Mouse (Mus musculus) spleen, postnatal 14 days (tissue): ENCODE measurements around the gene Mapk8ip1.

ENCODE experiments used
- DNase-seq, 2 experiments: peaks; one replicate each; pipeline ENCODE4 v3.0.0; 2021 to 2022; ENCODE audit warnings: low spot score in 2 of 2

The Mapk8ip1 gene

DNA sequence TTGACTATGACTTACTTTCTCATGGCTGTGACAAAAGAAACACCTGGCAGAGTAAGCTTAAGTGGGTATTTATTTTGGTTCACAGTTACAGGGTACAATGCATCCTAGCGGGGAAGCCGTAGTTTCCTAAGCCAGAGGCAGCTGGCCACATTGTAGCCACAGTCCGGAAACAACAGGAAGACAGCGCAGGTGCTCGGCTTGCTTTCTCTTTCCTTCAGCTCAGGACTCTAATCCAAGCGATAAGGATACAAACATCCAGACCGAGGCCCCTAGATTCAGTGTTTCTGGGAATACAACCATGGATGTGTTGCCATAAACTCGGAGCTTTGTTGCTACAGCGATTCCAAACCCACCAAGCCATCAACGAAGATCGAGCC, 27.6 kb downstream of the Mapk8ip1 start:
- no peak for DNase-seq

DNA sequence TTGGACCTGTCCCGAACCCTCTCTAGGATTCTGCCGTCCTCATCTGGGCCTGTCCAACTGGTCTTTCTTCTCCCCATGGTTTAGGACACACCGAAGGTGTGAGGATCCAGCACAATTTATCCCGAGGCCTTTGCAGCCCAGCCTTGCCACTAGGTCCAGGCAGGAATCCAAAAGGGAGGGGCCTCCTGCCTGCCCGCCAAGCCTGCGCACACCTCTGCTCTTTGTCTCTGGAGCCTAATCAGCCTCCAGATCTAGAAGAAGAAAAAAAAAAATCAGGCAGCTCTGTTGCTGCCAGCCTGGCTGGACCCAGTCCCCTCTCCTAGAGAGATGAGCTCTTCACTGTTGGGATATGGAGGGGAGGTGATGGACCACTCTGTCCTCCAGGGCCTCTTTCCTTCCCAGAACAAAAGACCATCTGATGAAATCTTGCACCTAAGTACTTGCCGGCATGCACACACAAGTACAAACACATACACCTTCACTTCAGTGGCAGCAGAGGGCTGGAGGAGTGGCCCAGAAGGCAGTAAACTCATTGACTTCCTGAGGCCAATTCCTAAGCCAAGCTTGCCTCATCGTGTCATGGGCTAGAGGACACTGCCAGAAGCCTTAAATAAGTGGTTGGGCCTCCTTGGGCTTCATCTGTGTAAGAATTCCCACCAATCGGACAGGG, 28.2 kb downstream of the Mapk8ip1 start:
- DNase-seq = no peak

DNA sequence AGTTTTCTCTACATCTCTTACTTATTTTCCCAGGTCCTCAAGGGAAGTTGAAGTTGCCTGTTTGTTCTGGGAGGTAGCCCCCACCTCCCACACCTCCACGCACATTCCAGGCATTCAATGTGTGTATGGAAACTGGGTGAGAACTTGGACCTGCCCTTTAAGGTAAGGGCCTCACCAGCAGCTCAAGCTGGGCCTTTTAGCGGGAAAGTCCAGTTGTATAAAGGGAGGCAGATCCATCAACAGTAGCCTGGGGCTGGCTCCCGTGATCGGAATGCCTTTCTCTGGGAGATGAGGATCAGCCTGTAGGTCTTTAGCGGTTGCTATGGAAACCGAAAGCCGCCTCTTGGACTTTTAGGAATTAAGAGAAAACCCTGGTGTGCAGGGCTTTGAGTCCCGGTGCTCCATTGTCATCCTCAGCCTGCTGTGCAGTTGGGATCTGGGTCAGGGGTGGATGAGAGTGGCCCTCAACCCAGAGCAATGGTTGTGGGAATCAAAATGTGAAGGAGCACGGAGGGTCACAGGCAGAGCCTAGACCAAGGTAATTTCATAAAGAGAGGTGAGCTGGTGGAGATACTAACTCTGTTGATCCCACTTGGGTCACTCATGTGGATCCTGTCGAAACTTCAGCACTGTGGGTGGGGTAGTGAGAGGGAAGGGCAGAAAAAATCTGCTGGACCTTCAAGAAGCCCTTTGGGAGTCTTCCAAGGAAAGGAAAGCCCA, 28.9 kb downstream of the Mapk8ip1 start:
- no peak for DNase-seq

DNA sequence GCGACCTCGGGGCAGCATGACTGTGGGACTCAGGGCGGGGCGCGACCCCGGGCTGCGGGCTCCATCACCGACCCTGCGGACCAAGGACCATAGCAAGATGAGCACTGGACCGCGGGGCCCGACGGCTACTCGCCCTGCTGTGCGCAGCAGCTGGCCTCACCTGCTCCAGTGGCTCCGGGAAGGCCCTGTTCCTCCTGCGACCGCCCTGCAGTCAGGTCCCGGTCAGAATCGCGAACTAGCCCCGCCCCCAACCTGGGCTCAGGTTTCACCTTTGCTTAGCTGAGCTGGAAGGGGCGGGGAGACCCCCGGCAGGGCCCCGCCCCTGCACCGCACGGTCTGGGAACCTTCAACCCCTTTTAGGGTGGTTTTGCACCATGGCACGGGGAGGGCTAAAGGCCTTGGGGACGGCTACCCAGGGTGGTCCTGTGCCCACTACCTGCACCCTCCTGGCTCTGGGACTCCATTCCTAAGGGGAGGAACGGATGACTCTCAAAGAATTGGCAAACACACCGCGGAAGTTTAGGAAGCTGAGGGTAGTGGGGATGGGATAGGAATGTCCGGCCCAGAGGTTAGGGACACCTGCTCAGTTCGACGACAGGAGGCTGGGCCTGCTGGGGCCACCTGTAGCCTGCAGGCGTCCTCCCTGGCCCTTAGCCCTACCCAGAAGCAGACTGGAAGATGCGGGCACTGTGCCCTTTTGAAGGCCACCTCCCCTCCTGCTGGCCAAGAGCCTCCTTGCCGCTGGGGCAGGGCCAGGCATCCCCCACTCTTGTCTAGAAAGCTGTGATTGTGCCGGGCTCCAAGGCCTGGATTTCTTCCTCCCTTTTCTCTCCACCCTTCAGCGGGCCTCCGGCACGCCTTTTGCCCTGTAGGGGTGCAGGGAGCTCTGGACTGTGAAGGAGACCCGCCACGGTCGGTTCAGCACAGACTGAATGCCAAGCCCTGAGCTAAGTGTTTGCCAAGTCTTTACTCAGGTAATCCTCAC, 29.9 kb downstream of the Mapk8ip1 start:
- DNase-seq = peak in 1 of 2 experiments; percentile 12

DNA sequence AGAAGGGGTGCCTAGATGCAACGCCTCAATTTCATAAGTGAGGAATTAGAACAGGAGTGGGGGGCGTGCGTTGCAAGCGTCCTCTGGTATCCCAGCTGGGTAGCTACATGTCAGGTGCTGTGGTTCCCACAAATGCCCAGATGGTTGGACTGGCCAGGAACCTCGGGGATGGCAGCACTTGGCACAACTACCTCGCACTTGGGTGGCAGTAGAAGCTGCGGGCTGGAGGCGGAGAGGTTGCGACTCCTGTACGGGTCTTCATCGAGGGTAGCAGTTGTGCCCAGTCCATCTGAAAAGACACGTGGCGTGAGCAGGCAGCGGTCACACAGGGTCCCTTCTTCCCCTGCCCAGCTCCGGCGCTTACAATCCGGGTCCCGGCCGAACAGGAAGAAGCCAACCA, 30.7 kb downstream of the Mapk8ip1 start:
- no peak for DNase-seq

DNA sequence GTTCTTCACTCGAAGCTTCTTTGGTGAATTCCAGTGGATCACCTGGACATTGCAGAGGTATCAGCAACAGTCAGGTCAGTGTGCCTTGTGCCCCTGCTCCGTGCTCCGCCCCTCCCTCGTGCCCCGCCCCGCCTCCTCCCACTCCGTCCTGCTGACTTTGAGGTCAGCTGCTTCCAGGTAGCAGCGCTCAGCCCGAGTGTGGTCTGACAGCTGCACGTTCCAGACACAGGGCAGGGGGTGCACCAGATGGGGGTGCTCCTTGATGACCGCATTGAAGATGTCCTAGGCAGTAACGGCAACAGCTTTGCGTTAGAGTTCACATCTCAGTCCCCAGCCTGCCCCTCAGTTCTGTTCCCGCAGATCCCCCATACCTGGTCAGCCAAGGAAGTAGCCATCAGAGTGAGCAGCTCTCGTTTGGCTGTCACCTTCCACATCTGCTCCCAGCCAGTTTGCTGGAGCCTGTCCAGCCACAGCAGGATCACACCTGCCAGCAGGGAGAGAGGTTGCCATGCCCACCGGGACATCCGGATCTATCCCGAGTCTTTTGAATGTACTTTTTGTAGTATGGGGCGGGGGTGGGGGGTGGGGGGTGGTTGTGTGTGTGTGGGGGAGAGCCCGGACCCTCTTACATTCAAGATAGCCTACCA, 33.6 kb downstream of the Mapk8ip1 start:
- DNase-seq = no peak

DNA sequence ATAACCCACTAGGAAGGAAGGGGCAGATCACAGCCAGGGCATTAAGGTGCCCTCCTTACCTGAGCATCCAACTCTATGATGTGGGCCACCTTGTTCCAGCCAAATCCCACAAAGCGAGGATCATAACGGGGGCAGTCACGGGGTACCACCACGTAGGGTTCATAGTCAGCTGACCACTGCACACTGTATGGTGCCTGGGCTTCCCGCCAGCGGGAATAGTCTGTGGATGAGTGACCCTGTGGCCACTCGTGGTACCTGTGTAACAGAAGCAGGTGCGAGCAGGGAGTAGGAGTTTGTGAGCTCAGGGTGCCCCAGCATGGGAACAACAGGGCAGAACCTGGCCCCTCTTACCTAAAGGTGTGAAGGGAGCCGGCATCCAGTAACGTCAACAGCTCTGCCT, 35.5 kb downstream of the Mapk8ip1 start:
- DNase-seq = no peak

DNA sequence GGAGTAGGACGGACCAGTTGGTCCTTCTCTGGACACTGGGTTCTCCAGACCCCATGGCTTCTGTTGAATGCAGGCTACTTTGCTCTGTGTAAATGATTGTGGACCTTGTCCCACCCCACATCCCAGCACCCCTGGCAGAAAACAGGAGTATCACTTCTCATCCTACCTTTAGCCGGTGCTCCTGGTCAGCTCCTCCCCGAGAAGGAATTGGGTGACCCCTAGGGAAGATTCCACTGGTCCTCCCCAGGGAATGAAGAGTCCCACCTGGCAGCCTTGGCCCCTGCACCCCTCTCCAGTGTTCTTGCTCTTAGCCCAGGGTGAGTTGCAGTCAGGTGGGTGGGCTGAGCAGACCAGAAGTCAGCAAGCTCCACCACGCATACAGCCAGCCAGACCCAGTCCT, 37.0 kb downstream of the Mapk8ip1 start:
- DNase-seq = no peak

DNA sequence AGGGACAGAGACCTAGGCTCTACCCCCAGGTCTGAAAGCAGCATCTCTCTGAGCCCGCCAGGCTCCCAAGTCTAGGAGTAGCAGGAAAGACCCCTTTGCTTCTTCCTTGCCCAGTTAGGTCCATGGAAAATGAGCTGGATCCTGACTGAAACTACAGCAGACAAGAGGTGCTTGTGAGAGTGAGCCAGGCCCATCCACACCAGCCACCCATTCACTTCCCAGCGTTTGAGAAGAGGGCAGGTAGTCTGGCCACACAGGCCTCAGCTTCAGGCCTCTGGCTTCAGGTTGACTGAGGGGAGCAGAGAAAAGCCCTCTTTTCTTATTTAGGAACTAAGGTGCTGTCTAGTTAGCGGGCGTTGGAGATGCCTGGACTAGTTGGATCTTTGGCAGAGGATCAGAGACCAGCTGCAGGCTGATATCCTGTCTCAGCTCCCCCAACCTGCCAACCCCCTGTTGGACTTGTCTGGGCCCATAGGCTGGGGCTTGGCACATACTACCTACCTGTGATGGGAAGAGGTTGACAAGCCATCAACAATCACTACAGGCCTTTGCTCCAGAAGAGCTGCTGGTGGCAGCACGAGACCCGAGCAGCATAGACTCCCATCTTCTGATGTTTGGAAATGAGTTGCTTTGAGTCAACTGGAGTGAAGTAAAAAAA, 38.4 kb downstream of the Mapk8ip1 start:
- DNase-seq = no peak

DNA sequence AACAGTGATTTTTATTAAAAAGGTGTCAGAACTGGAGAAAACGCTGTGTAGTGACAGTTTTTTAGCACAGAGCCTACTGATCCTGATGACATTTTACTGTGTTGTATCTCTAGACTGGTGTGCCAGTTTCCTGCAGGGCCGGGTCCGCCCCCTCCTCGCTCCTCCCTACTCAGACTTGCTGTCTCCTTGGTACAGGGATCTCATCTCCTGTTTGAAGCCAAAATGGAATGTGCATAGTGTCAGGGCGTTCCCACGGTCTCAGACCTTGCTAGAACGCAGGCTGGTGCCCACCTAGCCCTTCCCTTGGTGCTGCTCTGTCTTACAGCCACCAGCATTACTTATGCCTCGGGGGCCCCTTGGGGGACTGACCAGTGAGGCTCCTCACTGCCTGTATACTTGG, 39.3 kb downstream of the Mapk8ip1 start:
- DNase-seq = no peak

DNA sequence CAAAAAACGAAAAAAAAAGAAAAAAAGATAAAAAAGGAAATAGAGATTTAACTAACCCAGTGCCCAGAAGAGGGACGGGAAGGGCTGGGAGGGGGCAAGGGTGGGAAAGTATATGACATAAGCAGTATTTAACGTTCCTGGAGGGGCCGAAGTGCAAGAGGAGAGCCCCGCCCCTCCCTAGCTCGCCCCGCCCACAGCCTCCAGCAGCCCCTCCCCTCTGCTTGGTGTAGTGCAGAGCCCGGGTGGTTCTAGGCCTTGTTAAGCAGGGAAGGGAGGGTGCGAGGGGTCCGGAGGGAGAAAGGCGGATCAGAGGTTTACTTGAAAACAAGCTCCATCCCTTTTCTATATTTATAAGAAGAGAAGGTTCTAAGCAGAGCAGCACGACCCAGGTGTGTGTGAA, 40.2 kb downstream of the Mapk8ip1 start:
- DNase-seq = no peak

DNA sequence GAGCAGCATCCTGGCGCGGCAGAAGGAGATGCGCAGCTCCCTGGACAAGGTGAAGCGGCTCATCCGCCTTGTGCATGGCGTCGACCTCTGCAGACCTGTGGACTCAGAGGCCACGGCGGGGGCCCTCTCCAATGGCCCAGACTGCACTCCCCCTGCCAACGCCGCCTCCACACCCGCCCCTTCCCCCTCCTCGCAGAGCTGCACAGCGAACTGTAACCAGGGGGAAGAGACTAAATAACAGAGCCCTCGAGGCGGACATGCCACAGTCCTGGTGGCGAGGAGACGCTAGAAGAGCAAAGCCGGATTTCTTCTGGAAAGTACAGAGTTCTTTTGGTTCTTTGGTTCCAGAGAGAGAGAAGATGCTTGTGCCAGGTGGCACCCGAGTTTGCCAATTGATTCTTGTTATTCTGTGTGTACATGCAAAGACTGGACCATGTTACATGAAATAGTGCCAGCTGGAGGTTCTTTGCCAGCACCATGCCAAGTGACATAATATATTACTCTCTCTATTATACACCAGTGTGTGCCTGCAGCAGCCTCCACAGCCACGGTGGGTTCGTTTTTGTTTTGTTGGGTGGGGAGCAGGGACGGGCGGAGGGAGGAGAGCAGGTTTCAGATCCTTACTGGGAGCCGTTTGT, 40.8 kb downstream of the Mapk8ip1 start:
- DNase-seq = no peak

DNA sequence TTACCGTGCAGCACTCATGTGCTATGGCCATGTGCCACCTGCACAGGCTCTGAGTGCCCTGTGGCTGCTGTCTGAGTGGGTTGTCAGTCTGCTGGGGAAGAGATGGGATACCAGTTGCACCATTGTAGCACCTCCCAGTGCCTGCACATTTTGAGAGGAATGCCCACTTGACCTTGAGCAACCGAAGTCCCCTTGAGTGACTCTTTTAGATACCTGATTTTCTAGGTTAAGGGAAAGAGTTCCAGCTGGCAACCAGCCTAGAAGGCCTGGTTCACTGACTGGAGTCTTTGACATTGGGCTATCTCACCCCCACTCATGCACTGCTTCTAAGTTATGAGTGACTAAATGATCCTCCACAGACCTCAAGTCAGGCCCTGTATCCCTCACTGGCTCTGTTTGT, 41.8 kb downstream of the Mapk8ip1 start:
- DNase-seq = no peak

DNA sequence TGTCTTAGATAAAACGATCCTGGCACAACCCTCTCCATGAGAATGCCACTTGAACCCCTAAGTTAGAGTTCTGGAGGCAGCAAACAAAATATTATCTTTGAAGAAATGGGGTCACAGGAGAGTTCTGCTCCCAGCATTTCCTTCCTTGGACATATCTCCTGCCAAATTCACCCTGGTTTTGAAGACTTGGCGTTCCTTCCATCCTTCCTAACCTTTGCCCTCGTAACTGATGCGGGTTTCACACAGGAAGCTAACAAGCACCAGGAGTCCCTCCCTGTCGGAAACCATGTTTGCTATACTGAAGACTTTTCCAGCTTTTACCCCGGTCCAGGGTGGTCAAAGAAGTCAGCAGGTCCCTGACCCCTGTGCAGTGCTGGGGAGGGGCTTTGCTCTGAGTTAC, 46.8 kb downstream of the Mapk8ip1 start:
- no peak for DNase-seq

DNA sequence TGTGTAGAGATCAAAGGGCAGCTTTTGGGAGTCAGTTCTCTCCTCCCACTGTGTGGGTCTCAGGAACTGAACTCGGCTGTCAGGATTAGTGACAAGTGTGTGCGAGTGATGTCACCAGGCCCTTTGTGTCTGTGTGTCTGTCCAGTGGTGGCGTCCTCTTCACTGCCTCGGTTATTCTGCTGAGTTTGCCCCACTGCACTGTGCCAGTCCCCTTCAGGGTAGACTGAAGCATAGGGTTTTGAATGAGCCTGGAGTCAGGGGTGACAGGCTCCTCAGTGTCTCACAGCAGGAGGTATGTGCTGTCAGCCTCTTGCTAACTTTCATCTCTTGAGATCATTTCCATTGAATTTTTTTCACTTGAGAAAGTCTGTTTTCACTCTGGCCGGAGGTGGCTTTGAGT, 47.7 kb downstream of the Mapk8ip1 start:
- DNase-seq = no peak

DNA sequence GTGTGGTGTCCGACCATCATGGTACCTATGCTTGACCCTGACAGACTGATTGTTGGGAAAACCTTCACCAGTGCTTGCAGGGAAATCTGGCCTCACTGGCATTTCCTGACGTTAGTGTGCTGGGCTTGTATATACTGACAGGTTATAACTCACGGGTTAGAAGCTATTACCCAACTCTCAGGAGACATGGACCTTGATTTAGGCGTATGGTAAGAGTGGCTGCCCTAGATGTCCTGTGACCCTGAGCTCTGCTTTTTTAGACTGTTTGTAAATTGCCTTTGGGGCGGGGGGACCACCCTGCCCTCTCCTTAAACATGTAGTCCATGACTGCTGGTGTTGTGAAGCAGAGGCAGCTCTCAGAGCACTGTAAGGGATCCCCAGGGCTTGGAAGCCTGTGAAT, 50.4 kb downstream of the Mapk8ip1 start:
- no peak for DNase-seq

DNA sequence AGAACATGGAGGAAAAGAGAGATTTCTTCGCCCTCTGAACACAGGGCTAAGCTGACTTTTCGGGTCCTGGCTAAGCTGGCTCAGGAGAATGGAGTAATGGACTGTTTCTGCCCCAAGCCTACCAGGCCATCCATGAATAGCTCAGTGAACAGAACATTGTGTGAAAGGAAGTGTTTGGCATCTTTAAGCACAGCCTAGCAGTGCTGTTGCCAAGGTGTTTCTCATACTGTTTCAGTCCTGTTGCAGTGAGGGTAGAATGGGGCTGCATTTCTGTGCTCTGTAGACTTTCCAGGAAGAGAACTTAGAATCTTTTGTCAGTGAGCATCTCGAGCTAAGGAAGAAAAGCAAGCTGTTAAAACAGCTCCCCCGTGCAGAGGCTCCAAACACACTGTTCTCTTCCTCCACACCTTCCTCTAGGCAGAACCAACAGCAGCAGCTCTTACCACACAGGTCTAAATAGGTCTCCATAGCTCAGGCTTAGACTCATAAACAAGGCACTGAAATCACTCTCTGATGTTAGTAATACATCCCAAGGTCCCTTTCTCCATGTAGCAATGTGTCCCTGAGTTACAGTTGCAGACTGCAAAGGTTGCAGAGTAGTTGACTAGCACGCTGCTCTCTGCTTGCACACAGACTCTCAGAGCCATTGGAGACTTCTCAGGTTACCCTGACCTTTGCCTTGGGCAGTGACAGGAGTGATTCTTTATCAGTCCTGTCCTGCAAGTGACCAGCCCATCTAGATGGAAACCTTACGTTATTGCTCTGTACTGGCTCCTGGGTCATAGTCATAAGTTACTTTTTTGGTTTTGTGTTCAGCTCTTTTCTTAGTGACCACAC, 51.3 kb downstream of the Mapk8ip1 start:
- DNase-seq = no peak

DNA sequence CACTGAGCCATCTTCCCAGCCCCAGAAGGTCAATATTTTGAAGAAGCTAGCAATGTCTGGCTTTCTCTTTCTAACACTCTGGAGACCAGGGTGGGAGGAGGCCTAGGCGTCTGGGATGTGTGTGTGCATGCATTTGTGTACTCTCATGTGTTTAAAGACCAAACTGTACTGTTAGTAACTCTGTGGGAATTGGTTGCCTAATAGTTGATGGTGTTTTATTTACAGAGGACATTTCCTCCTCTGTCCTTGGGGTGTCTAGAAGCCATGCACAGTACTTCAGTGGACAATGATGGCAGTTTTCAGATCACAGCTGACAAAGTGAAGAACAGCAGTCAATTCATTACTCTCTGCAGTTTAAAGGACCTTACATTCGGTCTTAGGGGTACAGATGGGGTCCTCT, 53.9 kb downstream of the Mapk8ip1 start:
- DNase-seq = no peak

DNA sequence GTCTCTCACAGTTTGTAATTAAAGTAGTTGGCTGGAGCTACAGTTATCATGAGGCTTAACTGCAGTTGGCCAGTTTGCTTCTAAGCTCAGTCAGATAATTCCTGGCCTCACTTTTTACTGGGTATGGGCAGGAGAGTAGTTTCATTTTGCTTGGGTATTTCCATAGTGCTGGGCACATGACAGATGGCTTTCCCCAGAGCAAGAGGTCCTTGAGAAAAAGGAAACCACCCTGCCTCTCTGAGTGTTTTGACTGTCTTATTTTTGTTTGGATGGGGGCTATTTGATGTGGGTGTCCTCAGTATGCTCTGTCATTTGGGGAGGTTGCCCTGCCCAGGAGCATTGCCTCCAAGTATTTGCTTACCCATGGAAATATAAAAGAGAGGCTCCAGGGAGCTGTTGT, 58.6 kb downstream of the Mapk8ip1 start:
- DNase-seq = no peak
